Mouse (Mus musculus) midbrain, embryonic 11.5 days (tissue): ENCODE data around the gene Stab1. TPM values are rescaled to one million over a fixed set of nuclear protein-coding genes. Genes with fewer than 3 reads are reported as not detected.

Source experiments
- ATAC-seq: fragments of 200-750 bp; cut with Nextera tagmentation; 2 replicates; pipeline ENCODE4 v1.8.0; 2017; ENCODE audit warnings: moderate TSS enrichment, moderate library complexity; ENCODE audit not compliant: low FRiP score
- DNase-seq: peaks from one replicate; pipeline ENCODE4 v3.0.0; 2015; ENCODE audit warnings: low spot score; ENCODE audit errors: missing footprints
- H3K27ac ChIP-seq: fragments of 300-500 bp; sonication (generic); 2 replicates; pipeline ENCODE4 v1.5.1; 2014; ENCODE audit warnings: low read depth, low read length
- H3K27me3 ChIP-seq: fragments of 300-500 bp; sonication (generic); 2 replicates; pipeline ENCODE4 v1.6.1; 2014; ENCODE audit warnings: mild to moderate bottlenecking, low read length, moderate library complexity, mixed read lengths; ENCODE audit not compliant: control insufficient read depth, insufficient read depth
- H3K36me3 ChIP-seq: fragments of 300-500 bp; sonication (generic); 2 replicates; pipeline ENCODE4 v1.6.1; 2014; ENCODE audit warnings: mild to moderate bottlenecking, low read length, moderate library complexity, mixed read lengths; ENCODE audit not compliant: control insufficient read depth, insufficient read depth
- H3K4me1 ChIP-seq: fragments of 300-500 bp; sonication (generic); 2 replicates; pipeline ENCODE4 v1.6.1; 2014; ENCODE audit warnings: low read length; ENCODE audit not compliant: control insufficient read depth, insufficient read depth
- H3K4me2 ChIP-seq: fragments of 300-500 bp; sonication (generic); 2 replicates; pipeline ENCODE4 v1.6.1; 2014; ENCODE audit warnings: mild to moderate bottlenecking, moderate library complexity
- H3K4me3 ChIP-seq: fragments of 300-500 bp; sonication (generic); 2 replicates; pipeline ENCODE4 v1.5.1; 2014; ENCODE audit warnings: low read depth, low read length
- H3K9ac ChIP-seq: fragments of 300-500 bp; sonication (generic); 2 replicates; pipeline ENCODE4 v1.6.1; 2014; ENCODE audit warnings: low read length
- H3K9me3 ChIP-seq: fragments of 300-500 bp; sonication (generic); 2 replicates; pipeline ENCODE4 v1.6.1; 2016; ENCODE audit warnings: low read length; ENCODE audit not compliant: control insufficient read depth
- WGBS: fragments of 180-500 bp; shearing (Covaris S2); extraction: QIAGEN DNeasy Blood & Tissue Kit; methylation state at CpG from one replicate; pipeline ENCODE4 v1.1.7; 2014; 5-methylcytosine and 5-hydroxymethylcytosine counted together
- polyA plus RNA-seq: library from polyadenylated mRNA; unstranded; fragments of >200 nt; fragmentation: Nextera tagmentation; extraction: Ambion mirVana; gene quantifications from 2 replicates; pipeline ENCODE4 v1.2.1, GENCODE M21; 2014

Gene Stab1
- polyA plus RNA-seq, 1 experiment from 2014 or later = 28.6 TPM

DNA sequence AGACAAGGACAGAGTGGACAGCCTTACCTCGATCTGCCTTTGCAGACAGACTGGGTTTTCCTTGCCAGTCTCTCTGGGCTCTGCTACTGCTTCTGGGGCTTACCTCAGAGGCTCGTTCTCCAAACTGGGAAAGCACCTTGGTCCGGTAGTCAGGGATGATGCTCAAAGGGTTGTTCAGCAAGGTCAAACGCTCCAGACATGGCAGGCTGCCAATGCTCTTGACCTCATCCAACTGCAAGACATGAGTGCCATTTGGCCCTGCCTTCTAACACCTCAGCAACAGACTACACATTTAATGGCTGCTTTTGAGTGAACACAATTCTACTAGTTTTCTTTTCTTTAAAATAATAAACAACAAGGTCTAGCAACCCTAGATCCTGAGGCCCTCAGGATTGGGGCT, 18.2 kb upstream of the Stab1 start:
- DNase-seq (no peak), ATAC-seq (no peak)
- no peak overlapping the region for H3K4me3 ChIP-seq
- H3K36me3 ChIP-seq = peaks cover 66% of the 10 kb centered on the region
- H3K9ac ChIP-seq = no peak overlapping the region
- H3K9me3 ChIP-seq = no peaks in the 10 kb centered on the region
- H3K27me3 ChIP-seq = no peaks in the 10 kb centered on the region
- H3K4me1 ChIP-seq = peaks cover 11% of the 10 kb centered on the region
- no peak overlapping the region for H3K27ac ChIP-seq
- WGBS = 94% methylated on average over 4 of the region's 4 CpGs
- no peak overlapping the region for H3K4me2 ChIP-seq

DNA sequence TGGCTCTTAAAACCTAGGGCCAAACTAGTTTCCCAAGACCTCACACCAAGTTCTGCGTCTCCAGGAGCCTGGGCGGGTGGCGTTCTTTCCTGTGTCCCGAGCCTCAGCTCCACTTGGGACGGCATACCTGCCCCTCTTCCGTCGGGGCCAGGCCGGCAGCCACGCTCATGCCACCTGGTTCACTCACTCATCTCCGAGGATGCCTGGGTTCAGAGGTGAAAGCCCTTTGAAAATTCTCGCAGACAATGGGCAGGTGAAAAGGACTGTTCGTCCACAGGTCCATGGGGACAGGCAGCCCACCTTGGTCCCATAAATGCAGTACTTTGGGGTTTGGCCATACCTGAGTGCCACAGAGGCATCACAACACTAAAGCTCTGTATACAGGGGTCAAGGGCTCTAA, 15.8 kb upstream of the Stab1 start:
- ATAC-seq = no peak
- H3K36me3 ChIP-seq = peaks cover 66% of the 10 kb centered on the region

DNA sequence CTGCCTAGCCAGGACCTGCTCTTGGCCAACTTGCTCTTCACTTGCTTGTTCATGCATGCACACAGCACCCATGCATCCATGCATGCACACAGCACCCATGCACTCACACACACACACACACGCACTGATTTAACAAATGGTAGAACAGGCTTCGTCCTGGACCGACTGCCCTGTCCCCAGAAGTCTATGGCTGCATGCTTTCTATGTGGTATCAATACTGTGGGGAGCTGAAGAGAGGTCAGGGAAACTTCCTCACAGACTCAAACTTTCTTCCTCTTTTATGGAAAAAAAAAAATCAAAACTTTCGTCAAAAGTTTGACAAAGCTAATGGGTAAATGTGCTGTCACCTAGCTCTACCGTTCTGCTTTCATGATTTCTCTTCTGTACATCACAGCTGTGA, 15.1 kb upstream of the Stab1 start:
- Histone ChIP-seq H3K4me1 (peaks cover under 1% of the 10 kb centered on the region; the same call in 1 of the 2 replicates), H3K36me3 (peaks cover 66% of the 10 kb centered on the region), H3K27me3 (no peaks in the 10 kb centered on the region), H3K4me3 (no peak overlapping the region), H3K27ac (no peak overlapping the region), H3K9me3 (no peaks in the 10 kb centered on the region), H3K9ac (no peak overlapping the region), H3K4me2 (no peak overlapping the region)
- DNase-seq (no peak), ATAC-seq (no peak)
- WGBS = 96% methylated on average over 5 of the region's 5 CpGs

More for the DNA sequence above, 15.8 kb upstream of the Stab1 start:
- no peak for DNase-seq
- H3K4me1 ChIP-seq = peaks cover 5% of the 10 kb centered on the region
- WGBS = 94% methylated on average over 12 of the region's 12 CpGs
- H3K9me3 ChIP-seq = no peaks in the 10 kb centered on the region
- H3K4me2 ChIP-seq = no peak overlapping the region
- H3K27me3 ChIP-seq = no peaks in the 10 kb centered on the region
- no peak overlapping the region for H3K4me3 ChIP-seq
- H3K9ac ChIP-seq = no peak overlapping the region
- H3K27ac ChIP-seq = no peak overlapping the region

DNA sequence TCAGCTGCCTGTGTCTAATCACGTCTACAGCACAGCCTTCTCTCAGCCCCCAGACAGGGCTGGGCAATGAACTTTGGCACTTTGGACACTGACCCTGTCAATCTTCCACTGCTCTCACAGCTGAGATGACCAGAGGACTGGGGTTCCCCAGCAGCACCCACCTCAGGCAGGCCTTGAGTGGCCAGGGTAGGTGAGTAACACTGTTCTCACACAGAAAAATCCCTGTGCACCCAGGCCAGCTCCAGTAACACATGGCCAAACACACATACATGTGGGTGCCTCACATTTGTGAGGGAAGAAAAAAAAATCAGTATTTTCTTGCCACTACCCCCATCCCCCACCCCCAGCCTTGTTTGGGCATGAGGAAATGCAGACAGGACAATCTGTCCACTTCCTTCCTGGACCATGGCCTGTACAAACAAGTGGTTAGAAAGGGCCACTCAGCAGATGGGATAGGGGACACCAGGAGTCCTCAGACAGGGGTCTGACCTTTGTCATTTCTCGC, 14.4 kb upstream of the Stab1 start:
- no peak overlapping the region for H3K4me2 ChIP-seq
- DNase-seq (no peak), ATAC-seq (no peak)
- peaks cover 63% of the 10 kb centered on the region for H3K36me3 ChIP-seq
- no peak overlapping the region for H3K4me3 ChIP-seq
- no peaks in the 10 kb centered on the region for H3K9me3 ChIP-seq
- 78% methylated on average over 2 of the region's 2 CpGs for WGBS
- no peaks in the 10 kb centered on the region for H3K4me1 ChIP-seq
- H3K27me3 ChIP-seq = no peaks in the 10 kb centered on the region
- H3K27ac ChIP-seq = no peak overlapping the region
- no peak overlapping the region for H3K9ac ChIP-seq

DNA sequence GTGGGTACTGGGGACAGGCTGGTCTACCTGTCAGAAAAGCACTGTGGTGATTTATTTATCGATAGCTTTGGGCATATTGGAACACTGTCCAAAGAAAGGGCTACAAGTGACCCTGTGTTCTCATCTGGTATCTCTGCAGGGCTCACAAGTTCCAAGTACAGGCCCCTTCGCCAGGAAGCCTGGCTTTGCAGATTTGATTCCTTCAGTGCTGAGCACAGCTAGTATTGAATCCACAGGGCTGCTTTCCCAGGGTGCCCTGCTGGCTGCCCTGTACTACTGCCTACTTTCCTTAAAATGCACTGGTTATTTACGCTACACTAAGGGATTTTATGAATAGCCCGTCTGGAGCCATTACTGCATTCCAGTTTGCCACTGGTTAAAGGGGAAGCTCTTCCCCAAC, 13.1 kb upstream of the Stab1 start:
- WGBS = 91% methylated on average over 4 of the region's 4 CpGs

DNA sequence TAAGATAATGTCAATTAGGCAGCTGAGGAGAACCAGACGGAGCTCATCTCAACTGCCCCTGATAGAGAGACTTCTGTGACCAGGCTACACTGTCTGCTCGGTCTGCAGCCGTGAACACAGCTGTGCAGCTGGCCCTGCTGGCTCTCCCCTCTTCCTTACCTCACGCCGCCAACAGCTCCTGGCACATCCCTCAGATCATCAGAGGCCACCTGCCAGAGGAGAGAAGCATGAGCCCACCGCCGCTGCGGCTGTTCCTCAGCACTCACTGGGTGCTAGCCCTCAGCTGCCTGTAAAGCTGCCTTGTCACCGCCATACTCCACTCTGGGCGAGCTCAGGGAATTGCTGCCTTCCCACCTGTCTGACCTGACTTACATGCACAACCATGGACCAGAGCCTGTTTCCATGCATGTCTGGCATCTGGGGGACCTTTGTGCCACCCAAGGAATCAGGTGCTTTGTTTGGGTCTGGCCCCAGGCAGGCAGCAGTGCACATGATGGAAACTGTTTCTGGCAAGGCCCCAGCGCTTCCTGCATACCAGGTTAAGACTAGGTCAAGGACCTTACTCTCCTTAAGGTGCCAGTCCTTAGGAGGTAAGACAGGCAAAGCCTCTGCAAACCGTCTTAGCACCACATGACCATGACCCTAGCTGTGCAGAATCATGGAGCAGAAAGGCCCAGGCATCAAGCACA, 11.4 kb upstream of the Stab1 start:
- DNase-seq (no peak), ATAC-seq (no peak)
- Histone ChIP-seq H3K9ac (no peak overlapping the region), H3K9me3 (no peaks in the 10 kb centered on the region), H3K27ac (no peak overlapping the region), H3K27me3 (no peaks in the 10 kb centered on the region), H3K36me3 (peaks cover 68% of the 10 kb centered on the region), H3K4me1 (no peaks in the 10 kb centered on the region), H3K4me3 (no peak overlapping the region), H3K4me2 (no peak overlapping the region)
- WGBS = 94% methylated on average over 12 of the region's 12 CpGs

More for the DNA sequence above, 13.1 kb upstream of the Stab1 start:
- no peak overlapping the region for H3K4me3 ChIP-seq
- H3K36me3 ChIP-seq = peaks cover 64% of the 10 kb centered on the region
- H3K27ac ChIP-seq = no peak overlapping the region
- H3K27me3 ChIP-seq = no peaks in the 10 kb centered on the region
- H3K4me1 ChIP-seq = no peaks in the 10 kb centered on the region
- no peak for ATAC-seq
- H3K4me2 ChIP-seq = no peak overlapping the region
- H3K9ac ChIP-seq = no peak overlapping the region
- DNase-seq = no peak
- H3K9me3 ChIP-seq = no peaks in the 10 kb centered on the region

DNA sequence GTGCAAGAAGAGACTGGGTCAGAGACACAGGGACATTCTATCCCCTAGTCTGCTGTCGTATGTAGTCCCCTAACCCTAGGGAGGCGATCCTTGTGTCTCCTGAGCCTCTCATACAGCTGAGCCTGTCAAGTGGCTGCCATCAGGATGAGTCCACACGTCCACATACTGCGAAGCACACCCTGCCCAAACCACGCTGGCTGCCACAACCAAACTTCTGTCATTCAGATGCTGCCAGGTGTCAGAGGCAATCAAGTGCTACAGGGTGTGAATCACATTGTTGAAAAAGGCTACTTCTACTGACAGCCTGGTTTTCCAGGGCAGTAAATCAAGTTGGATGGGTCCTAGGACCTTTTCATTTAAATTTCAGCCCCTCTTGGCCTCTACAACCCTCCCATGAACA, 9.3 kb upstream of the Stab1 start:
- Histone ChIP-seq H3K27me3 (no peaks in the 10 kb centered on the region), H3K4me3 (no peak overlapping the region), H3K4me2 (no peak overlapping the region), H3K9ac (no peak overlapping the region), H3K36me3 (peaks cover 71% of the 10 kb centered on the region), H3K9me3 (no peaks in the 10 kb centered on the region), H3K4me1 (no peaks in the 10 kb centered on the region), H3K27ac (no peak overlapping the region)
- DNase-seq = no peak
- ATAC-seq = no peak
- WGBS = 96% methylated on average over 5 of the region's 5 CpGs

DNA sequence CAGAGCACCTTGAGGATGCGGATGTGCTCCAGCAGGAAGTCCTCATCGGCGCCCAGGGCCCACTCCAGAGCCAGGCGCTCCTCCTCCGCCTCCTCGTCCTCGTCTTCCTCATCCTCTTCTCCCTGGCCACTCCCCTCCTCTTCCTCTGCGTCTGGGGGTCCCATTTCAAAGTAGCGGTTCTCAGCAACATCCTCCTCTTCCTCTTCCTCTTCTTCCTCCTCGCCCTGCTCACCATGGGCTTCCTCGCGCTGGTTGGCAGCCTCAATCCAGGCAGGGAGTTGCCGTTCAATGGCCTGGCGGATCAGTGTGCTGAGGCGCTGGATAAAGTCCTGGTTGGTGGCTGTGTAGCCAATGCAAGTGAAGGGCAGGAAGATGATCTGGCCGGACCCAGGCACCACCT, 8.8 kb upstream of the Stab1 start:
- Histone ChIP-seq H3K36me3 (peaks cover 71% of the 10 kb centered on the region), H3K4me2 (no peak overlapping the region), H3K9ac (no peak overlapping the region), H3K9me3 (no peaks in the 10 kb centered on the region), H3K27ac (no peak overlapping the region), H3K27me3 (no peaks in the 10 kb centered on the region), H3K4me1 (no peaks in the 10 kb centered on the region), H3K4me3 (no peak overlapping the region)
- 92% methylated on average over 16 of the region's 16 CpGs for WGBS
- DNase-seq (no peak), ATAC-seq (no peak)

DNA sequence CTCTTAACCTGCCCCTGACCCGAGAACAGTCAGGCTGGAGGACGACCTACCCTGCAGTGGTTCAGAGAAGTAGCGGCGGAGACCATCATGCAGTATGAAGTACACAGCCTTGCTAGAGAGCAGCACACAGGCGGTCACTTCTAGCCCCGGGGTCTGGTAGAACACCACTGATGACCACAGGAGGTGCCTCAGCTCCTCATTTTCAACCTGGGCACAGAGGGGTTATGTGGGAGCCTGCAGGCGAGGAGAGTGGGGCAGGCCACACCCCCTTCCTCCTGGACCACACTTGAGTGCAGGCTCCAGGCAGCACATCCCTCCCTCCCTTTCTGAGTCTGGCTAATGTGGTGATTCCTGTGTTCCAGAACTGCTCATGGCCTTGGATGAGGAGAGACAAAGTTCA, 5.1 kb upstream of the Stab1 start:
- H3K4me3 ChIP-seq = no peak overlapping the region
- DNase-seq = no peak
- no peaks in the 10 kb centered on the region for H3K4me1 ChIP-seq
- no peaks in the 10 kb centered on the region for H3K9me3 ChIP-seq
- no peak overlapping the region for H3K9ac ChIP-seq
- WGBS = 92% methylated on average over 7 of the region's 7 CpGs
- no peak overlapping the region for H3K4me2 ChIP-seq
- peaks cover 67% of the 10 kb centered on the region for H3K36me3 ChIP-seq
- H3K27me3 ChIP-seq = no peaks in the 10 kb centered on the region
- no peak for ATAC-seq
- no peak overlapping the region for H3K27ac ChIP-seq
